Mouse (Mus musculus): ENCODE results near the gene Nlk. TPM values are rescaled to one million over a fixed set of nuclear protein-coding genes. Genes with fewer than 3 reads are reported as not detected.
A peak's percentile ranks its signal among the peaks of the same experiment; 100 is the strongest.
"Not testable (repeated sequence)": the region's sequence is repeated elsewhere in the genome, so short reads cannot be mapped to it uniquely, and the experiment has no call there.

The Nlk gene
- polyA plus RNA-seq, 1 experiment from 2014 or later = 31.8 TPM

DNA sequence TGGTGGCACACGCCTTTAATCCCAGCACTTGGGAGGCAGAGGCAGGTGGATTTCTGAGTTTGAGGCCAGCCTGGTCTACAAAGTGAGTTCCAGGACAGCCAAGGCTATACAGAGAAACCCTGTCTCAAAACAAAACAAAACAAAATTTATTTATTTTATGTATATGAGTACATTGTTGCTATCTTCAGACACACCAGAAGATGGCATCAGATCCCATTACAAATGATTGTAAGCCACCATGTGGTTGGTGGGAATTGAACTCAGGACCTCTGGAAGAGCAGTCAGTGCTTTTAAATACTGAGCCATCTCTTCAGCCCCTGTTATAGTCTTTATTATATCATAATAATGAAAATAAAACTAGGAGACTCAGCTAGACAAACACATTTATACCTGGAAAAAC is 109.5 kb downstream of the Nlk start:
- not testable (repeated sequence) for H3K4me2 ChIP-seq; H3K4me3 ChIP-seq; H3K4me1 ChIP-seq (replicated peaks); H3K27me3 ChIP-seq; H3K9me3 ChIP-seq; H3K9ac ChIP-seq; H3K27ac ChIP-seq; ATAC-seq (ENCODE audit: low FRiP score)
- WGBS = 96% methylated on average over 1 of the region's 1 CpGs
- peaks cover 25% of the 10 kb centered on the region for H3K36me3 ChIP-seq

DNA sequence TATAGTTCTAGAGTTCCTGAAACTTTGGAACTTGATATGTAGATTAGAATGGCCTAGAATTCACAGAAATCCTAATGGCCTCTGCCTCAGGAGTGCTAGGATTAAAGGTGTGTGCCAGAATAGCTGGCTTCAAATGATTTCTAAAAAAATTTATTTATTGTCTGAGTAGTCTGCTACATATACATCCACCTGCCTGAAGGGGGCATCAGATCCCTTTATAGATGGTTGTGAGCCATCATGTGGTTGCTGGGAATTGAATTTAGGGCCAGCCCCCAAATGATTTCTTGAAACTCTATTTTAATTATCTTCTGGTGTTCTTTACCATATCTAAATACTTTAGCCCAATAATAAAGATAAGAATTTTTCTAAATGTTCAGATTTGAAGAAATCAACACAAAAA is 111.1 kb downstream of the Nlk start:
- Histone ChIP-seq H3K9ac (no peak overlapping the region), H3K36me3 (peaks cover 38% of the 10 kb centered on the region), H3K27ac (no peak overlapping the region), H3K4me2 (no peak overlapping the region), H3K9me3 (no peaks in the 10 kb centered on the region), H3K4me1 (replicated peaks) (no peaks in the 10 kb centered on the region), H3K4me3 (no peak overlapping the region), H3K27me3 (no peaks in the 10 kb centered on the region)
- no peak for ATAC-seq (ENCODE audit: low FRiP score)

DNA sequence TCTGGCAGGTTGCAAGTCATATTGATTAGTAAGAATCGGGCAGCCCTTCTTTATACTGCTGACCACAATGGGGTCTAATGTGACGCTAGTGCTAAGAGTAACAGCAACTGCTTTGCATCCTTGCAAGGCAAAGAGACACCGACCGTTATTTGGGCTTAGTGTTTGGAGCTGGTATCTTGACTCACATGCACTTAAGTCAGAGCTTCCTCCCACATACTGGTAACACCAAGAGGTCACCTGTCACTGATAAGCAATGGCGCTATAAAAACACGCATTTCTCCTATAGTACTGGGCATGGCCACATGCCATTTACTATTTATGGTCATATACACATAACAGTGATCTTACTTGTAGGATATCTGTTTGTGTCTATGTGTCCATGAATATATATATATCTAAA is 114.3 kb downstream of the Nlk start:
- Histone ChIP-seq H3K27ac (no peak overlapping the region), H3K9me3 (no peaks in the 10 kb centered on the region), H3K36me3 (peaks cover 62% of the 10 kb centered on the region), H3K4me2 (no peak overlapping the region), H3K4me3 (no peak overlapping the region), H3K27me3 (no peaks in the 10 kb centered on the region), H3K4me1 (replicated peaks) (no peaks in the 10 kb centered on the region), H3K9ac (no peak overlapping the region)
- ATAC-seq (ENCODE audit: low FRiP score) = no peak
- WGBS = 93% methylated on average over 6 of the region's 6 CpGs

DNA sequence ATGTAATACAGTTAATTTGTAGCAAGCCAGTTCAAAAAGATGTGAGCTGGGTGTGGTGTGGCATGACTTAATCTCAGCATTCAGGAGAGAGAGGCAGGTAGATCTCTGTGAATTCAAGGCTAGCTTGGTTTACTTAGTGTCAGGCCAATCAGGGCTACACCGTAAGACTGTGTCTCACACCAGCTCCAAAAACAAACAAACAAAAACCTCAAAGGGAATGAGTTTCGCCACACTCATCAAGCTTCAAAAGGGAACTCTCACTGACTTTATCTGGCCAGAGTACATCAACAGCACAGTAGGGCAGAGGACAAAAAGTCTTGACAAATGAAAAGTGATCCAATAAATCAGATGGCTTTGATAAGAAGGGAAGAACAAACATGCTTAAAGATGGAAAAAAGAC is 122.2 kb downstream of the Nlk start:
- H3K27ac ChIP-seq = no peak overlapping the region

DNA sequence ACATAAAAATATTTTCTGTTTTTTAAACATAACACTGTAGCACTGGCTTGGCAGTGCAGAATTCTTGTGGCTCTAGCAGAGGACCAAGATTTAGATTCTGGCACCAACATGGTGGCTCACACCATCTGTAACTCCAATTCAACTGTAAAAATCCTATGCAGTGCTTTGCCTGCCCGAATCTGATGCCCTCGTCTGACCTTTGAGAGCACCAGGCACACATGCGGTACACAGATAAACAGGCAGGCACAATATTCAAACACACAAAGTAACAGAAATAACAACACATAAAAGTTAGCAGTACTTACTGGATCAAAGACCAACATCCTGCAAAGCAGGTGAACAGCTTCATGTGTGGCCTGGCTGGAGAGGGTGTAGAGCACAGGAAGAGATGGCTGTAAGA is 122.6 kb downstream of the Nlk start:
- Histone ChIP-seq H3K9ac (no peak overlapping the region), H3K4me2 (no peak overlapping the region), H3K9me3 (no peaks in the 10 kb centered on the region), H3K36me3 (peaks cover 73% of the 10 kb centered on the region), H3K4me1 (replicated peaks) (no peaks in the 10 kb centered on the region), H3K27ac (no peak overlapping the region), H3K4me3 (no peak overlapping the region), H3K27me3 (no peaks in the 10 kb centered on the region)
- no peak for ATAC-seq (ENCODE audit: low FRiP score)
- 84% methylated on average over 3 of the region's 3 CpGs for WGBS

More for the DNA sequence above, 122.2 kb downstream of the Nlk start:
- no peak for ATAC-seq (ENCODE audit: low FRiP score)
- no peaks in the 10 kb centered on the region for H3K4me1 ChIP-seq (replicated peaks)
- no peaks in the 10 kb centered on the region for H3K27me3 ChIP-seq
- no peak overlapping the region for H3K4me3 ChIP-seq
- no peak overlapping the region for H3K4me2 ChIP-seq
- H3K9me3 ChIP-seq = no peaks in the 10 kb centered on the region
- peaks cover 73% of the 10 kb centered on the region for H3K36me3 ChIP-seq
- no peak overlapping the region for H3K9ac ChIP-seq
- WGBS = 68% methylated on average over 2 of the region's 2 CpGs

DNA sequence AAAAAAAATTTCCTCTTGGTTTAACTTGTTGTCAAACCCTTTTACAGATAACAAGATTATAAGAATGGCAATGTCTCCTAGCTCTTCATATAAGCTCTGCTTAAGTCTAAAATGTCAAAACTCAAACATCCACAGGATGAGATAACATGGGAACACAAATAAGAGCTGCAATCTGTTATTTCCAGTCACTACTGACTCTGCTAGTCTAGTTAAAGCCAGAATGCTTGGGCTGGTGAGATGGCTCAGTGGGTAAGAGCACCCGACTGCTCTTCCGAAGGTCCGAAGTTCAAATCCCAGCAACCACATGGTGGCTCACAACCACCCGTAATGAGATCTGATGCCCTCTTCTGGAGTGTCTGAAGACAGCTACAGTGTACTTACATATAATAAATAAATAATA is 123.1 kb downstream of the Nlk start:
- WGBS = 88% methylated on average over 4 of the region's 4 CpGs
- H3K4me2 ChIP-seq; H3K9ac ChIP-seq; H3K27me3 ChIP-seq; H3K27ac ChIP-seq; ATAC-seq (ENCODE audit: low FRiP score); H3K9me3 ChIP-seq; H3K4me3 ChIP-seq; H3K4me1 ChIP-seq (replicated peaks): not testable (repeated sequence)
- peaks cover 72% of the 10 kb centered on the region for H3K36me3 ChIP-seq

DNA sequence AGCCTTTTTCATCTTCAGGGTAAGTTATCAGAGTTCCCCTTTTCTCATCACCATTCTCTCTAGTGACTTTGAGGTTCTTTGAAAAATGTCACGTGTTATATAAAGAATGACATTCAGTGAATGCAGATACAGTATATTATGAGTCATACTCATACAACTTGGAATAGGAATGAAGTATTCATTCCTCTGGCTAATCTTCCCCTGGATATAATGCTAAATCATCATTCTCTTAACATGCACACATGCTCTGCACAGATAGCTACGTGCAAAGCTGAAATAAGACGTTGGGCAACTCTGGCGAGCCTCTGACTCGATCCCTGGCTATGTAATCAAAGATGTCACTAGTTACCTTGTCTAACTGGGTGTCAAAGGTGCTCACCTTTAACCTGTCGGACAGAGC is 125.3 kb downstream of the Nlk start:
- Histone ChIP-seq H3K27ac (no peak overlapping the region), H3K27me3 (no peaks in the 10 kb centered on the region), H3K4me1 (replicated peaks) (no peaks in the 10 kb centered on the region), H3K4me3 (no peak overlapping the region), H3K36me3 (peaks cover 67% of the 10 kb centered on the region), H3K9ac (no peak overlapping the region), H3K4me2 (no peak overlapping the region), H3K9me3 (no peaks in the 10 kb centered on the region)
- ATAC-seq (ENCODE audit: low FRiP score) = no peak
- 92% methylated on average over 6 of the region's 6 CpGs for WGBS

DNA sequence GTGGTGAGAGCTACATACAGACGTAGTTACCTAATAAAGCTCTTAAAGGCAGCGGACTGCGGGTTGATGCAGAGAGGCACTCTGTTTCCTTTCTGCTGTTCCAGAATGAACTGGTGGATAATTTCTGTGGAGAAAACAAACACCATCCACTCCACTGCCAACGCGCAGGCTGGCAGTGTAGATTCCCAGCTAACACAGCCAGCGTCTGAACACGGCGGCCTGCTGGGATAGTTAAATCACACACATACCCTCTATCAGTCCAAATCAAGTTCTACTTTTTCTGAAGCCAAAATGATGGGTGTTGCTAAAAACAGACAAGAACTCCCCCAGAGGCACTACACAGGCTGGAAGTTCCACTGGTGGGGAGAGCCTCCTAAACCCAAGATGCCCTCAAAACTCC is 125.7 kb downstream of the Nlk start:
- no peak for ATAC-seq (ENCODE audit: low FRiP score)
- no peaks in the 10 kb centered on the region for H3K27me3 ChIP-seq
- H3K9me3 ChIP-seq = no peaks in the 10 kb centered on the region
- no peak overlapping the region for H3K4me3 ChIP-seq
- peaks cover 67% of the 10 kb centered on the region for H3K36me3 ChIP-seq
- no peaks in the 10 kb centered on the region for H3K4me1 ChIP-seq (replicated peaks)
- 96% methylated on average over 8 of the region's 8 CpGs for WGBS
- no peak overlapping the region for H3K4me2 ChIP-seq
- H3K27ac ChIP-seq = no peak overlapping the region
- no peak overlapping the region for H3K9ac ChIP-seq

- Histone ChIP-seq H3K27ac (no peak overlapping the region), H3K9me3 (no peaks in the 10 kb centered on the region), H3K27me3 (no peaks in the 10 kb centered on the region), H3K4me3 (no peak overlapping the region), H3K4me1 (replicated peaks) (no peaks in the 10 kb centered on the region), H3K36me3 (peaks cover 70% of the 10 kb centered on the region), H3K4me2 (no peak overlapping the region), H3K9ac (no peak overlapping the region)
- 74% methylated on average over 3 of the region's 3 CpGs for WGBS
- ATAC-seq (ENCODE audit: low FRiP score) = no peak
Observed at GRCm38 (mm10) chr11:78569806-78570205, 127.4 kb downstream of the Nlk start.

- H3K36me3 ChIP-seq = peaks cover 63% of the 10 kb centered on the region
- H3K4me3 ChIP-seq = no peak overlapping the region
- WGBS = 87% methylated on average over 10 of the region's 10 CpGs
- ATAC-seq (ENCODE audit: low FRiP score) = no peak
- H3K9ac ChIP-seq = no peak overlapping the region
- no peak overlapping the region for H3K4me2 ChIP-seq
- H3K9me3 ChIP-seq = no peaks in the 10 kb centered on the region
- H3K27me3 ChIP-seq = no peaks in the 10 kb centered on the region
- H3K4me1 ChIP-seq (replicated peaks) = no peaks in the 10 kb centered on the region
- no peak overlapping the region for H3K27ac ChIP-seq
Observed at GRCm38 (mm10) chr11:78568827-78569226, 128.3 kb downstream of the Nlk start.

DNA sequence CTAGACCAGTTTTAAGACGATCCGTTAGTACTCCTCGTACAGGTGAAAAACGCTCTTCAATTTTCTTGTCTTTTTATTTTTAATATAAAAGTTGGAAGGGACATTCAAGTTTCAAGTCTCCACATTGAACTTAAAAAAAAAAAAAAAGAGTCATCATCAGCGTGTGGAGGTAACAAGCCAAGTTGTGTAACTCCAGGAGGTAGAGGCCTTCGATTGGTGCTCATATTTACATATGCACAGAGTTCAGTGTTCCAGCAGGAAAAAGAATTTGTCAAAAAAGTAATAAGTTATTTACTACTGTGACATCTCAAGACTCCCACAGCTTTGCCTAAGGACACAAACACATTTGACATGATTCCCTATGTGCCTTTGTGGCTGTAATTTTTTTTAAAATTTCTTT is 129.6 kb downstream of the Nlk start:
- WGBS = 96% methylated on average over 6 of the region's 6 CpGs
- H3K4me2 ChIP-seq = no peak overlapping the region
- H3K9ac ChIP-seq = no peak overlapping the region
- no peaks in the 10 kb centered on the region for H3K9me3 ChIP-seq
- peaks cover 54% of the 10 kb centered on the region for H3K36me3 ChIP-seq
- no peak overlapping the region for H3K27ac ChIP-seq
- no peaks in the 10 kb centered on the region for H3K4me1 ChIP-seq (replicated peaks)
- H3K27me3 ChIP-seq = no peaks in the 10 kb centered on the region
- no peak for ATAC-seq (ENCODE audit: low FRiP score)
- no peak overlapping the region for H3K4me3 ChIP-seq

GRCm38 (mm10) chr11:78566775-78567174 is 130.4 kb downstream of the Nlk start:
- Histone ChIP-seq H3K4me3 (no peak overlapping the region), H3K27ac (no peak overlapping the region), H3K9ac (no peak overlapping the region), H3K9me3 (no peaks in the 10 kb centered on the region), H3K27me3 (no peaks in the 10 kb centered on the region), H3K4me2 (no peak overlapping the region), H3K4me1 (replicated peaks) (no peaks in the 10 kb centered on the region), H3K36me3 (peaks cover 46% of the 10 kb centered on the region)
- 81% methylated on average over 6 of the region's 6 CpGs for WGBS
- no peak for ATAC-seq (ENCODE audit: low FRiP score)

- H3K4me3 ChIP-seq = no peak overlapping the region
- no peaks in the 10 kb centered on the region for H3K9me3 ChIP-seq
- H3K4me1 ChIP-seq (replicated peaks) = 0 out of 2 replicates have a peak, but pooled peaks cover 5% of the 10 kb centered on the region
- 20% methylated on average over 4 of the region's 4 CpGs for WGBS
- peaks cover 2% of the 10 kb centered on the region; the same call in 1 of the 2 replicates for H3K36me3 ChIP-seq
- no peaks in the 10 kb centered on the region for H3K27me3 ChIP-seq
- ATAC-seq (ENCODE audit: low FRiP score) = peak; percentile 72; the same call in 1 of the 2 replicates
- H3K9ac ChIP-seq = no peak overlapping the region
- H3K27ac ChIP-seq = no peak overlapping the region
- no peak overlapping the region for H3K4me2 ChIP-seq
Observed at GRCm38 (mm10) chr11:78560447-78560846, 136.7 kb downstream of the Nlk start.
